Mouse (Mus musculus) ES-Bruce4 (cell line): ENCODE measurements at regions not wholly inside any gene's neighbourhood (a gene's known extent, or its start where the extent isn't known, plus 50 kb on each side); places are given as distances from the start of the nearest gene placed in this dataset.

Experiments
- CTCF ChIP-seq: IDR thresholded peaks from one replicate; pipeline ENCODE4 v1.8.1; 2011; ENCODE audit warnings: low read depth, low read length
- POLR2A ChIP-seq: IDR thresholded peaks from one replicate; pipeline ENCODE4 v1.8.1; 2011; ENCODE audit warnings: low read length; ENCODE audit not compliant: insufficient read depth

DNA sequence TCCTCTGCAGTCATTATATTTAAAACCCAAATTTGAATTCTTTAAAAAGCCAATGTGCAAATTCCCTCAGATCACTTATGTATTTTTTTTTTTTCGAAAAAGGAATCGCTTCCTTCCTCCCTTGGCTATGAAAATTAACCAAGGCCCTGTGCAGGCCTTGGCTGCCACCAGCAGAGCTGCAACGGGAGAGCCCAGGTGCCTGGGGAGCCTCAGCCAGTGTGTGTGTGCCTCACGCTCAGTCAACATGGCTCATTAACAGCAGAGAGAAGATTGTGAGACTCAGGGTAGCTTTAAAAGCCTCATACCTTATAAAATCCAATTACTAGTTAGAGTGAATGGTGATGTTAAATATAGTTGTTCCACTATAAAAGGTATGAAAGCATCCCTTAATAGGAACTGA is 148.6 kb downstream of the Mex3b start:
- TF ChIP-seq CTCF (no peak), POLR2A (no peak)
